Mouse (Mus musculus) forebrain, embryonic 16.5 days (tissue): ENCODE results near the gene Tle3. TPM values are rescaled to one million over a fixed set of nuclear protein-coding genes. Genes with fewer than 3 reads are reported as not detected.

Experiments
- ATAC-seq: fragments of 200-750 bp; cut with Nextera tagmentation; 2 replicates; pipeline ENCODE4 v1.8.0; 2017; ENCODE audit warnings: mild to moderate bottlenecking, moderate library complexity
- H3K27ac ChIP-seq: fragments of 300-500 bp; sonication (generic); 2 replicates; pipeline ENCODE4 v1.5.1; 2014; ENCODE audit warnings: low read length, control low read depth
- H3K27me3 ChIP-seq: fragments of 300-500 bp; sonication (generic); replicated peaks from 2 replicates; pipeline ENCODE4 v1.6.1; 2014; ENCODE audit warnings: low read length; ENCODE audit not compliant: control insufficient read depth, insufficient read depth
- H3K36me3 ChIP-seq: fragments of 300-500 bp; sonication (generic); 2 replicates; pipeline ENCODE4 v1.6.1; 2014; ENCODE audit not compliant: control insufficient read depth, insufficient read depth
- H3K4me1 ChIP-seq: fragments of 300-500 bp; sonication (generic); replicated peaks from 2 replicates; pipeline ENCODE4 v1.6.1; 2014; ENCODE audit warnings: low read length; ENCODE audit not compliant: control insufficient read depth, insufficient read depth
- H3K4me2 ChIP-seq: fragments of 300-500 bp; sonication (generic); 2 replicates; pipeline ENCODE4 v1.6.1; 2014; ENCODE audit warnings: mild to moderate bottlenecking, low read length, control low read depth
- H3K4me3 ChIP-seq: fragments of 300-500 bp; sonication (generic); replicated peaks from 2 replicates; pipeline ENCODE4 v1.5.1; 2014; ENCODE audit warnings: mild to moderate bottlenecking, low read length, control low read depth
- H3K9ac ChIP-seq: fragments of 300-500 bp; sonication (generic); replicated peaks from 2 replicates; pipeline ENCODE4 v1.6.1; 2014; ENCODE audit warnings: low read depth, low read length, control low read depth
- H3K9me3 ChIP-seq: fragments of 300-500 bp; sonication (generic); 2 replicates; pipeline ENCODE4 v1.6.1; 2016; ENCODE audit warnings: low read length; ENCODE audit not compliant: control insufficient read depth
- WGBS: fragments of 180-500 bp; shearing (Covaris S2); extraction: QIAGEN DNeasy Blood & Tissue Kit; methylation state at CpG from one replicate; pipeline ENCODE4 v1.1.7; 2014; 5-methylcytosine and 5-hydroxymethylcytosine counted together
- polyA plus RNA-seq: library from polyadenylated mRNA; unstranded; fragments of >200 nt; fragmentation: Nextera tagmentation; extraction: Ambion mirVana; gene quantifications from 2 replicates; pipeline ENCODE4 v1.2.1, GENCODE M21; 2015

Tle3 gene
- polyA plus RNA-seq, 1 experiment from 2014 or later: 36.8 TPM

DNA sequence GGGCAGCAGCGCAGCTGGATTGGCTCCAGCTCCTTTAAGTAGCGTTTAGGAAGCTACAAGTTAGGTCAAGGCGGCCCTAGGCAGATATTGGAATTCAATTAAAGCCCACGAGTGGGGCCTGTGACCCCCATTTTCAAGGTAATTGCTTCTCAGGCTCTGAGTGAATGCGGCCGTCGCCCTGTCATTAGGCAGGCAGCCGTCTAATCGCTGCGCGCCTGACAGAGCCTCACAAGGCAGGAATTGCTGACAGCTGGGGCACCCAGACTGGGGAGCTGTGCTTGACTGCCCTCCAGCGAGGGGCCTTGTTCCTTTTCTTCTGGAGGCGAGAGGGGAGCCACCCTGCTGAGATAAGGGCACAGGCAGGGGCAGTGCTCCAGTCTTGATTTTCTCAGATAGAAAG lies 24.3 kb downstream of the Tle3 start:
- H3K4me2 ChIP-seq: no peak overlapping the region
- peak; percentile 75 for ATAC-seq
- peaks cover 45% of the 10 kb centered on the region for H3K4me1 ChIP-seq
- whole genome bisulfite sequencing: 6% methylated on average over 13 of the region's 13 CpGs
- no peak overlapping the region for H3K27ac ChIP-seq
- peaks cover 29% of the 10 kb centered on the region for H3K36me3 ChIP-seq
- H3K9me3 ChIP-seq: no peaks in the 10 kb centered on the region
- no peaks in the 10 kb centered on the region for H3K27me3 ChIP-seq
- no peak overlapping the region for H3K9ac ChIP-seq
- H3K4me3 ChIP-seq: no peak overlapping the region

DNA sequence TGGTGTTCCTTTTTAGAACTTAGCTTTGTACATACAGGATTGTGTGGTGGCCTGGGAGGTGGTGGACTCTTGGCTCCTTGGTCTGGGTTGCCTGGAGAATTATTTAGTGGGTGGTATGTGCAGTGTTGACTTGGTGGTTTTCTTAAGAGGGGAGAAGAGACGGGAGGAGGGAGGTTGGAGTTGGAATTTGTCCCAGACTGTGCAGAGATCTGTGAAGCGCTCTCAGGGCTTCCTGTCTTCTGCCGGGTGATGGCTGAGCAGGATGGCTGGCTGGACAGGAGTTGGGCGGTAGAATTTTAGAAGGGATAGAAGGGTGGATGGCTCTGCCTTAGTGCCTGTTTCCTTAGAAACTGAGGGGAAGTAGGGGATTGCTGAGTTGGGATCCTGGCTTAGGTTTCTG lies 25.0 kb downstream of the Tle3 start:
- no peaks in the 10 kb centered on the region for H3K9me3 ChIP-seq
- no peak overlapping the region for H3K4me3 ChIP-seq
- H3K4me2 ChIP-seq: no peak overlapping the region
- peaks cover 30% of the 10 kb centered on the region for H3K36me3 ChIP-seq
- ATAC-seq: no peak
- peaks cover 45% of the 10 kb centered on the region for H3K4me1 ChIP-seq
- H3K9ac ChIP-seq: no peak overlapping the region
- no peak overlapping the region for H3K27ac ChIP-seq
- WGBS: 45% methylated on average over 4 of the region's 4 CpGs
- H3K27me3 ChIP-seq: no peaks in the 10 kb centered on the region

DNA sequence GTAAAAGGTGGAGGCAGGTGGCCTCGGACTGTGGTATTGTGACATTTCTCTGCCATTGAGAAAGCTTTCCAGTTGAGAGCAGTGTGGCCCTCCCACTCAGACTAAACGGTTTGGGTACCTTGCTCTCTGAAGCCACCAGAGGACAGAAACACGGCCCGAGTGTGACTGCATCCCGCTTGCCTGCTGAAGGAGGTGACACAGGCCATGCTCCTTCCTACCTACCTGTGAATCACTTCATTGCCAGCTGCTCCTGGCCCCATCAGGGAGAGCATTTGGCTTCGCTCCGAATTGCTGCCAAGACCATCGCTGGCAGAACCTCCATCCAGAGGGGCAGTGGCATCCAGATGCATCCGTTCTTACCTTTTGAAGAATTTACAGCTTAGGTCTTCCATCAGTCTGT lies 26.0 kb downstream of the Tle3 start:
- H3K27me3 ChIP-seq: no peaks in the 10 kb centered on the region
- H3K4me2 ChIP-seq: no peak overlapping the region
- 83% methylated on average over 9 of the region's 9 CpGs for WGBS
- H3K4me1 ChIP-seq: peaks cover 54% of the 10 kb centered on the region
- no peak overlapping the region for H3K27ac ChIP-seq
- peaks cover 32% of the 10 kb centered on the region for H3K36me3 ChIP-seq
- ATAC-seq: no peak
- H3K9me3 ChIP-seq: no peaks in the 10 kb centered on the region
- no peak overlapping the region for H3K4me3 ChIP-seq
- H3K9ac ChIP-seq: no peak overlapping the region

DNA sequence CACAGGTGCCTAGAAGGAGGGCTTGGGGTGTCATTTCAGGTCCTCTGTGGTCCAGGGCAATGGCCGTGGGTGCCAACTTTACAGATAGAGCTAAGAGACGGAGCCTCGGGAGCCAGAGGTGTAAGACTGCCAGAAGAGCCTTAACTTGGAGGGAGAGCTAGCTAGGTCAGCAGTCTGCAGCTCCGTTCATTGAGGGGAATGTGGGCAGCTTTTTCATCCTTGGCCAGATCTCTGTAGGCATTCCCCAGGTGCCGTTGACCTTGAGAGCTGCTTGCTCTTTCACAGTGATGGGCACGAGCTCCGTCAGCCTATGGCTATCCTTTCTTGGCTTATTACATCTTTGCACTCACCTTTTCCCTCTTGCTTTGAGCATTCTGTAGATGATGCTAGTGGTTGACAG lies 28.0 kb downstream of the Tle3 start:
- WGBS: 88% methylated on average over 7 of the region's 7 CpGs
- Histone ChIP-seq H3K4me2 (no peak overlapping the region), H3K9me3 (no peaks in the 10 kb centered on the region), H3K36me3 (peaks cover 17% of the 10 kb centered on the region), H3K4me3 (no peak overlapping the region), H3K9ac (no peak overlapping the region), H3K4me1 (peaks cover 73% of the 10 kb centered on the region), H3K27me3 (no peaks in the 10 kb centered on the region), H3K27ac (no peak overlapping the region)
- no peak for ATAC-seq

DNA sequence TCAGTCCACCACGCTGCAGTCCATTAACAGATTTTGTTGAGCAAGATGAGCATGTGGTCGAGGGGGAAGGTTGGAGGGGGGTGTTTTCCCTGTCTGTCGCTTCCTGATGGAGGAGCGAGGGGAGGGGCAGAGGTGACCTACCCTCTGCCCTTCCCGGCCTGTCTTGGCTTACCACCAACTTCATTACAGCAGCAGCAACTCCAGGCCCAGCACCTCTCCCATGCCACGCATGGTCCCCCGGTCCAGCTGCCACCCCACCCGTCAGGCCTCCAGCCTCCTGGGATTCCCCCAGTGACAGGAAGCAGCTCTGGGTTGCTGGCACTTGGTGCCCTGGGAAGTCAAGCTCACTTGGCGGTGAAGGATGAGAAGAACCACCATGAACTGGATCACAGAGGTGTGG lies 29.5 kb downstream of the Tle3 start:
- no peak overlapping the region for H3K9ac ChIP-seq
- peaks cover 20% of the 10 kb centered on the region for H3K36me3 ChIP-seq
- peaks cover 77% of the 10 kb centered on the region for H3K4me1 ChIP-seq
- H3K4me3 ChIP-seq: no peak overlapping the region
- H3K27me3 ChIP-seq: no peaks in the 10 kb centered on the region
- ATAC-seq: no peak
- no peaks in the 10 kb centered on the region for H3K9me3 ChIP-seq
- H3K27ac ChIP-seq: no peak overlapping the region
- H3K4me2 ChIP-seq: no peak overlapping the region
- 60% methylated on average over 9 of the region's 9 CpGs for WGBS

DNA sequence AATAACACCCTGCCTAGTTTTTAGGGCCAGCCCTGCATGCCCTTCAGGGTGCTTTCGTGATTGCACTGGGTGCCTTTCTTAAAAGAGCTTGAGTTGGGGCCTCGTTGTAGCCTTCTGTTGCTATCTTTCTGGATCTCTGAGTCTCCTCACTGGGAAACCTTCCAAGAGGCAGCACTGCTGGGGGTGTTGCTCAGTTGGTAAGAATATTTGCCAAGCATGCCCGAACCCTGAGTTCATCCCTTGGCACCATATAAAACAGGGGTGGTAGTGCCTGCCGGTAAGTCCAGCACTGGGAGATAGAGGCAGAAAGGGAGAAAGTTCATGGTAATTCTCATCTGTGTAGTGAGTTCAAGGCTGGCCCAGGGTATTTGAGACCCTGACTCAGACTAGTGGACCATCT lies 30.1 kb downstream of the Tle3 start:
- peaks cover 26% of the 10 kb centered on the region for H3K36me3 ChIP-seq
- H3K4me1 ChIP-seq: peaks cover 73% of the 10 kb centered on the region
- no peak overlapping the region for H3K4me2 ChIP-seq
- 48% methylated on average over 4 of the region's 4 CpGs for WGBS
- no peaks in the 10 kb centered on the region for H3K27me3 ChIP-seq
- ATAC-seq: no peak
- no peak overlapping the region for H3K27ac ChIP-seq
- H3K4me3 ChIP-seq: no peak overlapping the region
- H3K9ac ChIP-seq: no peak overlapping the region
- no peaks in the 10 kb centered on the region for H3K9me3 ChIP-seq

DNA sequence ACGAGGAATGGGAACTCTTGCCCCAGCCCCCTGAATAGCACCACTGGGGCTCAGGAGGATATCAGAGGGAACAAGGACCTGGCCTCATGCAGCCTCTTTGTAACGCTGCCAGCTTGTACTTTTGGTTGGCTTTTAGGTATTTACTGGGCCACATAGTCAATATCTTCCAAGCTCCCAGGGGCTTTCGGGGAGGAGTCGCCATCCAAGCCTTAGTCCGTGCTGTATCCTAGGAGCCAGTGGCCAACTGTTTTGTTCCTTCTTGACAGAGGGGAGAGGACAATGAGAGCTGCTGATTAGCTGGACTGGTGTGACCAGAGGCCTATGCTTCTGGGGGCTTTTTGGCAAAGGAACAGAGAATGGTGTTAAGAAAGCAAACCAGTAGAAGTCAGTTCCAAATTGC lies 30.6 kb downstream of the Tle3 start:
- ATAC-seq: no peak
- Histone ChIP-seq H3K27ac (no peak overlapping the region), H3K4me1 (peaks cover 68% of the 10 kb centered on the region), H3K9ac (no peak overlapping the region), H3K4me3 (no peak overlapping the region), H3K4me2 (no peak overlapping the region), H3K36me3 (peaks cover 29% of the 10 kb centered on the region), H3K27me3 (no peaks in the 10 kb centered on the region), H3K9me3 (no peaks in the 10 kb centered on the region)
- 34% methylated on average over 5 of the region's 5 CpGs for WGBS

DNA sequence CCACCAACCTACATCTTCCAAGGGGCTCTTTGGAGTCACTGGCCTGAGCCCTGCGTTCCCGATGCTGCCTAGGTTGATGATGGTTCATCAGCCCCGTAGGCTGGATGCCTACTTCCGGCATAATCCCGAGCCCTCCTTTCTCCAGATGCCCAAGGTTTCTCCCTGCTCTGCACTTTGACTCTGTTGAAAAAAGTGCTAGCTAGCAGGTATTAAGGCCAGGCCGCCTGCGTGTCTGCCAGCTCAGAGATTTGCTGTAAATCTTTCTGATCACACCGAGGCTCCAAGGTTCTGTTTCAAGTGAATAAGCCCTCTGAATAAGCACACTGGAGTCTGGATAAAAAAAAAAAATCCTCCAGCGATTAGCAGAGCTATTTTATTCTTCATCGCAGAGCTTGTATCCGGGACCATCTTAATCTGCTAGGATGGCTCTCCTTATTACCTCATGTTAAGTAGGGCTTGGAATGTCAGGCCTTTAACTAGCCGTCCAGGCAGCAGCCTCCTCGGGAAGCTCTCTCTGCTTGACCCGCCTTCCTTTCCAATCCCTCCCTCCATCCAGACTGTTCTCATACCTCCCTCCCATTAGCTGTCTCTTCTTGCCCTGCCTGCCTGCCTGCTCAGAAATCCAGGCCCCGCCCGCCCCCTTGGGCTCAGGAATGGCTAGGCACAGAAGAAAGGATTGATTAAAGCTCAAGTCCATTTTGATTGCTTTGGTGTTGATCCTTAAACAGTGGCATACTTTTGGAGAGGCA lies 31.9 kb downstream of the Tle3 start:
- 18% methylated on average over 16 of the region's 16 CpGs for WGBS
- Histone ChIP-seq H3K27me3 (no peaks in the 10 kb centered on the region), H3K9me3 (no peaks in the 10 kb centered on the region), H3K36me3 (peaks cover 25% of the 10 kb centered on the region; the same call in 1 of the 2 replicates), H3K4me1 (peaks cover 76% of the 10 kb centered on the region), H3K4me2 (no peak overlapping the region), H3K9ac (0 out of 2 replicates have a peak overlapping the region, but pooled peaks have one; percentile 2), H3K27ac (peak overlapping the region; percentile 80; the same call in 1 of the 2 replicates), H3K4me3 (no peak overlapping the region)
- ATAC-seq: peak; percentile 12; the same call in 1 of the 2 replicates

DNA sequence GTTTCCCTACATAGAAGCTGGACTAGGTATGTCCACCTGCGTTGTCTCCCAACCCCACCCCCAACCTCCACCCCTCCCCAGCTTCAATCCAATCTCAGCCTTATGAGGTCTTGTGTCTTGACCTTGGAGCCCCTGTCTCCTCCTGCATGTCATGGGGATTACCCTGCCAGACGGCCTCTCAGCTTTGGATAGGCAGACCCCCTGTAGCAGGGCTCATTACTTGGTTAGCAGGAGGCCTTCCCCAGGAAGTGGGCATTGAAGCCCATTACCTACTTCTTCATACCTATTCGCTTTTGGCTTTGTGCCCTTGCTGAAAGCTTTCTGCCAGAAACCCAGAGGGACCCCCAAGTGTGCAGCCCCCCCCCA lies 32.4 kb downstream of the Tle3 start:
- H3K4me1 ChIP-seq: peaks cover 79% of the 10 kb centered on the region
- no peak overlapping the region for H3K4me3 ChIP-seq
- peaks cover 20% of the 10 kb centered on the region for H3K36me3 ChIP-seq
- WGBS: 15% methylated on average over 3 of the region's 3 CpGs
- peak overlapping the region; percentile 80 for H3K27ac ChIP-seq
- no peak overlapping the region for H3K9ac ChIP-seq
- no peaks in the 10 kb centered on the region for H3K27me3 ChIP-seq
- no peaks in the 10 kb centered on the region for H3K9me3 ChIP-seq
- H3K4me2 ChIP-seq: no peak overlapping the region
- peak; percentile 21 for ATAC-seq
